Mouse (Mus musculus): ENCODE data around the gene 6330409D20Rik. TPM values are rescaled to one million over a fixed set of nuclear protein-coding genes. Genes with fewer than 3 reads are reported as not detected.

6330409D20Rik gene
- total RNA-seq, 1 experiment: not detected

GRCm38 (mm10) chr2:32724149-32724548 is 16.7 kb downstream of the 6330409D20Rik start:
- H3K4me3 ChIP-seq (ENCODE audit: insufficient read depth in 1 of 2, low read depth in 1 of 2, low read length in 2 of 2, poor library complexity in 1 of 2, severe bottlenecking in 1 of 2): no peak overlapping the region
- no peak overlapping the region for H3K27ac ChIP-seq (ENCODE audit: insufficient read depth, low read depth, low read length, poor library complexity, severe bottlenecking)
- H3K9me3 ChIP-seq (ENCODE audit: control insufficient read depth, insufficient read depth, low read depth, low read length): no peaks in the 10 kb centered on the region
- no peaks in the 10 kb centered on the region for H3K36me3 ChIP-seq (ENCODE audit: control insufficient read depth, insufficient read depth, low read length, poor library complexity, severe bottlenecking)
- H3K9ac ChIP-seq (ENCODE audit: insufficient read depth, low read depth, low read length, poor library complexity, severe bottlenecking): no peak overlapping the region
- DNase-seq (ENCODE audit: low read depth, low spot score): no peak
- in situ Hi-C loops (cut with MboI; ENCODE audit: low sequenced_read_pairs in 2 of 2, unreplicated experiment in 2 of 2): no loop called here
- H3K4me1 ChIP-seq (ENCODE audit: control insufficient read depth in 2 of 2, insufficient read depth in 2 of 2, low read length in 2 of 2, poor library complexity in 1 of 2): peaks cover 2 to 8% of the 10 kb centered on the region in 2 experiments; a peak in 2 of 4 replicates
- TF ChIP-seq ZNF384 (IDR thresholded peaks at IDR 0.05; ENCODE audit: low read depth, low read length): no peak
- no peak for TF ChIP-seq HCFC1 (IDR thresholded peaks at IDR 0.05; ENCODE audit: borderline replicate concordance, insufficient read depth, low read length)
- no peak for TF ChIP-seq MAFK (IDR thresholded peaks at IDR 0.05; ENCODE audit: insufficient read depth, low read depth, low read length)
- no peak for TF ChIP-seq ZC3H11A (IDR thresholded peaks at IDR 0.05; ENCODE audit: borderline replicate concordance, low read depth, low read length)
- TF ChIP-seq CHD2 (IDR thresholded peaks at IDR 0.05; ENCODE audit: low read depth, low read length): no peak

GRCm38 (mm10) chr2:32722581-32722980 is 18.2 kb downstream of the 6330409D20Rik start:
- no peak for DNase-seq (ENCODE audit: low read depth, low spot score)
- Histone ChIP-seq H3K27ac (ENCODE audit: insufficient read depth, low read depth, low read length, poor library complexity, severe bottlenecking) (no peak overlapping the region), H3K4me1 (ENCODE audit: control insufficient read depth in 2 of 2, insufficient read depth in 2 of 2, low read length in 2 of 2, poor library complexity in 1 of 2) (peaks cover 0 to 3% of the 10 kb centered on the region in 2 experiments; a peak in 1 of 4 replicates), H3K9me3 (ENCODE audit: control insufficient read depth, insufficient read depth, low read depth, low read length) (no peaks in the 10 kb centered on the region), H3K9ac (ENCODE audit: insufficient read depth, low read depth, low read length, poor library complexity, severe bottlenecking) (no peak overlapping the region), H3K4me3 (ENCODE audit: insufficient read depth in 1 of 2, low read depth in 1 of 2, low read length in 2 of 2, poor library complexity in 1 of 2, severe bottlenecking in 1 of 2) (no peak overlapping the region), H3K36me3 (ENCODE audit: control insufficient read depth, insufficient read depth, low read length, poor library complexity, severe bottlenecking) (no peaks in the 10 kb centered on the region)
- TF ChIP-seq CHD2 (IDR thresholded peaks at IDR 0.05; ENCODE audit: low read depth, low read length) (no peak), ZNF384 (IDR thresholded peaks at IDR 0.05; ENCODE audit: low read depth, low read length) (no peak), MAFK (IDR thresholded peaks at IDR 0.05; ENCODE audit: insufficient read depth, low read depth, low read length) (no peak), ZC3H11A (IDR thresholded peaks at IDR 0.05; ENCODE audit: borderline replicate concordance, low read depth, low read length) (no peak)
- in situ Hi-C loops (cut with MboI; ENCODE audit: low sequenced_read_pairs in 2 of 2, unreplicated experiment in 2 of 2): no loop called here

GRCm38 (mm10) chr2:32722046-32722445 is 18.8 kb downstream of the 6330409D20Rik start:
- no peak overlapping the region for H3K27ac ChIP-seq (ENCODE audit: insufficient read depth, low read depth, low read length, poor library complexity, severe bottlenecking)
- no peak for DNase-seq (ENCODE audit: low read depth, low spot score)
- H3K9me3 ChIP-seq (ENCODE audit: control insufficient read depth, insufficient read depth, low read depth, low read length): no peaks in the 10 kb centered on the region
- TF ChIP-seq HCFC1 (IDR thresholded peaks at IDR 0.05; ENCODE audit: borderline replicate concordance, insufficient read depth, low read length) (no peak), CHD2 (IDR thresholded peaks at IDR 0.05; ENCODE audit: low read depth, low read length) (no peak), ZC3H11A (IDR thresholded peaks at IDR 0.05; ENCODE audit: borderline replicate concordance, low read depth, low read length) (no peak), MAFK (IDR thresholded peaks at IDR 0.05; ENCODE audit: insufficient read depth, low read depth, low read length) (no peak)
- in situ Hi-C loops (cut with MboI; ENCODE audit: low sequenced_read_pairs in 2 of 2, unreplicated experiment in 2 of 2): no loop called here
- no peak overlapping the region for H3K4me3 ChIP-seq (ENCODE audit: insufficient read depth in 1 of 2, low read depth in 1 of 2, low read length in 2 of 2, poor library complexity in 1 of 2, severe bottlenecking in 1 of 2)
- peaks cover 0 to 3% of the 10 kb centered on the region in 2 experiments; a peak in 1 of 4 replicates for H3K4me1 ChIP-seq (ENCODE audit: control insufficient read depth in 2 of 2, insufficient read depth in 2 of 2, low read length in 2 of 2, poor library complexity in 1 of 2)
- H3K36me3 ChIP-seq (ENCODE audit: control insufficient read depth, insufficient read depth, low read length, poor library complexity, severe bottlenecking): no peaks in the 10 kb centered on the region
- H3K9ac ChIP-seq (ENCODE audit: insufficient read depth, low read depth, low read length, poor library complexity, severe bottlenecking): no peak overlapping the region

- Histone ChIP-seq H3K4me1 (ENCODE audit: control insufficient read depth in 2 of 2, insufficient read depth in 2 of 2, low read length in 2 of 2, poor library complexity in 1 of 2) (peaks cover 0 to 3% of the 10 kb centered on the region in 2 experiments; a peak in 1 of 4 replicates), H3K4me3 (ENCODE audit: insufficient read depth in 1 of 2, low read depth in 1 of 2, low read length in 2 of 2, poor library complexity in 1 of 2, severe bottlenecking in 1 of 2) (no peak within 1 kb of the TSS)
Measured at GRCm38 (mm10) chr2:32720681-32721229, 20.1 kb downstream of the 6330409D20Rik start, which contains the start of gene Sh2d3c. Gene Sh2d3c (plus strand): TSS chr2:32721055.

More at GRCm38 (mm10) chr2:32720681-32721229, 20.1 kb downstream of the 6330409D20Rik start, which contains the start of gene Sh2d3c:
- Histone ChIP-seq H3K9ac (ENCODE audit: insufficient read depth, low read depth, low read length, poor library complexity, severe bottlenecking) (peak within 1 kb of the TSS; percentile 4; the same call in 1 of the 2 replicates), H3K36me3 (ENCODE audit: control insufficient read depth, insufficient read depth, low read length, poor library complexity, severe bottlenecking) (no peaks in the 10 kb centered on the region), H3K27ac (ENCODE audit: insufficient read depth, low read depth, low read length, poor library complexity, severe bottlenecking) (no peak within 1 kb of the TSS), H3K9me3 (ENCODE audit: control insufficient read depth, insufficient read depth, low read depth, low read length) (no peaks in the 10 kb centered on the region)
- no peak for DNase-seq (ENCODE audit: low read depth, low spot score)
- in situ Hi-C loops (cut with MboI; ENCODE audit: low sequenced_read_pairs in 2 of 2, unreplicated experiment in 2 of 2): no loop called here
- no peak for TF ChIP-seq HCFC1 (IDR thresholded peaks at IDR 0.05; ENCODE audit: borderline replicate concordance, insufficient read depth, low read length)
- TF ChIP-seq ZC3H11A (IDR thresholded peaks at IDR 0.05; ENCODE audit: borderline replicate concordance, low read depth, low read length): no peak
- no peak for TF ChIP-seq CHD2 (IDR thresholded peaks at IDR 0.05; ENCODE audit: low read depth, low read length)
- no peak for TF ChIP-seq ZNF384 (IDR thresholded peaks at IDR 0.05; ENCODE audit: low read depth, low read length)
